Mouse (Mus musculus): ENCODE data around the gene Cadm1. TPM values are rescaled to one million over a fixed set of nuclear protein-coding genes. Genes with fewer than 3 reads are reported as not detected.

Cadm1 gene
- total RNA-seq, 2 experiments from 2014 or later = 3.1 to 4.9 TPM

GRCm38 (mm10) chr9:47565088-47565487, 35.1 kb downstream of the Cadm1 start:
- TF ChIP-seq CTCF (IDR thresholded peaks at IDR 0.05) = no peak
- intact Hi-C loops (cut with DNase I) = no loop called here

DNA sequence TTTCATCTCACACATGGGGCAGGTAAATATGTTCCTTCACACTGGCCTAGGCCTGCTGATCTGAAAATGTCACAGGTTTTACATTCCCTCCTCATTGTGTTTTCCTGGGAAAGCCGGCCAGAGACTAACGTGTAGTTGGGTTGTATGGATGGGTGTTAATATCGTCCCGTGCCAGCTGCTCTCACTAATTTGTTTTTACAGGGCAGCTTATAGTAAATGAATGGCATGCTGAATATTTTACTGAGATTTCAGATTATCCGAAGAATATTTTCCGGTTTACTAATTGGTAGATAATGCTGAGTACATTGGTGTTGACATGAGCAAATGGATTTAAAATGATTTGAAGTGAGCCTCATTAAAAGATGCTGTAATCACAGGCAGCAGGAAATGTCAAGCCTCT, 37.9 kb downstream of the Cadm1 start:
- DNase-seq = no peak
- Histone ChIP-seq H3K27ac (no peak overlapping the region), H3K4me3 (no peak overlapping the region)
- no peak for TF ChIP-seq CTCF (IDR thresholded peaks at IDR 0.05)
- intact Hi-C loops (cut with DNase I) = no loop called here

More at GRCm38 (mm10) chr9:47565088-47565487, 35.1 kb downstream of the Cadm1 start:
- Histone ChIP-seq H3K4me3 (no peak overlapping the region), H3K27ac (no peak overlapping the region)
- DNase-seq = no peak

GRCm38 (mm10) chr9:47570184-47570583, 40.2 kb downstream of the Cadm1 start:
- TF ChIP-seq CTCF (IDR thresholded peaks at IDR 0.05) = no peak
- no peak for DNase-seq
- no peak overlapping the region for H3K27ac ChIP-seq
- H3K4me3 ChIP-seq = no peak overlapping the region
- intact Hi-C loops (cut with DNase I) = no loop called here

- TF ChIP-seq CTCF (IDR thresholded peaks at IDR 0.05) = no peak
- intact Hi-C loops (cut with DNase I) = no loop called here
- DNase-seq = no peak
- Histone ChIP-seq H3K4me3 (no peak overlapping the region), H3K27ac (no peak overlapping the region)
These were observed 41.5 kb downstream of the Cadm1 start for GRCm38 (mm10) chr9:47571461-47571860.

- TF ChIP-seq CTCF (IDR thresholded peaks at IDR 0.05) = no peak
- intact Hi-C loops (cut with DNase I) = no loop called here
- Histone ChIP-seq H3K4me3 (no peak overlapping the region), H3K27ac (no peak overlapping the region)
- no peak for DNase-seq
These were observed 42.2 kb downstream of the Cadm1 start for GRCm38 (mm10) chr9:47572132-47572531.

DNA sequence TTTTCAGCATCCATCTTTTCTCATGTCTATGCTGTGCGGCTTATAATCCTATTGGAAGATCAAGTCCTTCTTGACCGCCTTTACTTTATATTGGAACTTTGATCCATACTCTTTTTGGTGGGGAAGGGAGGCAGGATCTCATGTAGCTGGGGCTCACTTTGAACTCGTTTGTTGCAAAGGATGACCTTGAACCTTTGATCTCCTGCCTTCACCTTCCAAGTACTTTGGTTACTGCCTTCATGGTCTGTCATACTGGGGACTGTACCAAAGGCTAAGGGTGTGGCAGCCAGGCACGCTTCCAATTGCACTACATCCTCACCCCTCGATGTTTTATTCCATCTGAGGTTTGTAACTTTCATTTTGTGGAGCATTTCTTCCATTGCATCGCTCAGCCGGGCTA, 43.5 kb downstream of the Cadm1 start:
- H3K4me3 ChIP-seq = no peak overlapping the region
- no peak for TF ChIP-seq CTCF (IDR thresholded peaks at IDR 0.05)
- no peak for DNase-seq
- intact Hi-C loops (cut with DNase I) = no loop called here
- H3K27ac ChIP-seq = no peak overlapping the region

GRCm38 (mm10) chr9:47574710-47575414, 44.9 kb downstream of the Cadm1 start:
- H3K27ac ChIP-seq = no peak overlapping the region
- no peak for DNase-seq
- intact Hi-C loops (cut with DNase I) = no loop called here

DNA sequence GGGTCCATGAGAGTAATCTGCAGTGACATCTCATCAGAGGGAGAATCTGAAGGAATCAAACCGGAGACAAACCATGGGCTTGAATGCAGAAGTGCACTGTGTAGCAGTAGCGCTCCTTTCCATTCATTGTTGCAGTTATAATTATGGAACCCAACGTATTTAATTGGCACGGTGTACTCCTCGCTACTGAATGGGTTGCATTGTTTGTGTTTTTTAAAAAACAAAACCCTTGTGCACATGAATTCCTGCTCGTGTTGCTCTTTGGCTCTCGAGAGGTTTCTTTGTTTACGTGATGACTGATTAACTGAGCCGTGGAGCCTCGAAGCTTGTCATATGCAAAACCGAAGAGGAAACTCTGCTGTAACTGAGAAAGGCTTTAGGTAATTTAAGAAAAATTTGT, 45.8 kb downstream of the Cadm1 start:
- intact Hi-C loops (cut with DNase I) = no loop called here
- TF ChIP-seq CTCF (IDR thresholded peaks at IDR 0.05) = no peak
- Histone ChIP-seq H3K4me3 (no peak overlapping the region), H3K27ac (no peak overlapping the region)
- DNase-seq = no peak

More at GRCm38 (mm10) chr9:47574710-47575414, 44.9 kb downstream of the Cadm1 start:
- TF ChIP-seq CTCF (IDR thresholded peaks at IDR 0.05) = no peak
- H3K4me3 ChIP-seq = no peak overlapping the region

- TF ChIP-seq CTCF (IDR thresholded peaks at IDR 0.05) = no peak
- intact Hi-C loops (cut with DNase I) = no loop called here
- Histone ChIP-seq H3K4me3 (no peak overlapping the region), H3K27ac (no peak overlapping the region)
- DNase-seq = no peak
These were observed 49.5 kb downstream of the Cadm1 start for GRCm38 (mm10) chr9:47579464-47579863.

DNA sequence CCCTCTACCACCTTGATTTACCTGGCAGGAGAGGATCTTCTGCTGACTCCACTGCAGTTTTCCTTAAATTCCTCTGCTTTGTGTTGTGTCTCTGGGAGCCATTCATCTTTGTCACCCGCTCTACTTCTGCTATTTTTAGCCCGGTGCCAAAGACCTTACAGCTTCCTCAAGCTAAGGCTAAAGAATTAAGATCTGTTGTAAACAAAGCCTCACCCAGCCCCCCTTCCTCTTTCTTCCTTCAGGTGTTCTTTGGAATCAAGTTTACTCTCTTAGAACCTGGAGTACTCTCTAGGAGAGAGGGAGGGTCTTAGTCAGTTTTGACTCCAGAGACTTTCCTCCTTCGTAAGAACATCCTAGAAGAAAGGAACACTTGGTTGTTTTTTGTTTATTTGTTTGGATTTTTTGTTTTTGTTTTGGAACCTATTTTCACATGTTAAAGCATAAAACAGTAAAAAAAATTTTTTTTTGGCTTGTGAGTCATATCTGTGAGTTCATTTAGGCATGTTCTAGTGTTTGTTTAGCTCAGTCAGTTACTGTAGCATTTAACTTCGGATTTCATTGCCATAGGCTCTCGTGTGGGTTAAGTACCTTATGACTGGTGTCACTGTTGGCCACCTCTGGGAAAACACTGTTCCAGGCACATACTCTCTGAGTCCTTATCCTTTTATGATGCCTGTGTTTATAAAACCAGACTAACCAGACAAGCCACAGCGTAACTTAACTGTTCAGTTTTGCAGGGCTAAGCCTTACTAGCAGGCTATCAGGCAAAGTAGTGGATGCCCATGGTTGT, 51.8 kb downstream of the Cadm1 start:
- no peak for TF ChIP-seq CTCF (IDR thresholded peaks at IDR 0.05)
- DNase-seq = no peak
- Histone ChIP-seq H3K4me3 (no peak overlapping the region), H3K27ac (no peak overlapping the region)
- intact Hi-C loops (cut with DNase I) = no loop called here

GRCm38 (mm10) chr9:47583241-47583640, 53.3 kb downstream of the Cadm1 start:
- no peak for DNase-seq
- no peak for TF ChIP-seq CTCF (IDR thresholded peaks at IDR 0.05)
- Histone ChIP-seq H3K27ac (no peak overlapping the region), H3K4me3 (no peak overlapping the region)
- intact Hi-C loops (cut with DNase I) = no loop called here

DNA sequence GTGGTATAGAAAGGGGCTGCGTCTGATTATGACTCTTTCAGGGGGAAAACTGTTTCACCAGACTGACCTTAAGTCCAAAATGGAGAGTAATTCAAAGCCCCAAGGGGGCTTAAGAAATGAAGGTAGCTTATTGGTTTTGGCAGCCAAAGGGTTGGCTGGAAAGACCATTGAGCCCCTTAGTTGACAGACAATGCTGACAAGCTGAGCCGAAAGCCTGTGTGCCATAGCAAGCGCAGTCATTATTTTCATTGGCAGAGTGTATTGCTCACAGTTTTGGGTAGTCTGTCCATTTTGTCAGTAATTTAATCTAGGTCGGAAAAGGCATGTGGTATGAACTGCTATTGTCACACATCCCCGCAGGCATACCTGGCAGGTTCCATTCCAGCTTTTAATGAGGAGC, 56.2 kb downstream of the Cadm1 start:
- DNase-seq = no peak
- no peak overlapping the region for H3K27ac ChIP-seq
- no peak overlapping the region for H3K4me3 ChIP-seq
- no peak for TF ChIP-seq CTCF (IDR thresholded peaks at IDR 0.05)
- intact Hi-C loops (cut with DNase I) = no loop called here

DNA sequence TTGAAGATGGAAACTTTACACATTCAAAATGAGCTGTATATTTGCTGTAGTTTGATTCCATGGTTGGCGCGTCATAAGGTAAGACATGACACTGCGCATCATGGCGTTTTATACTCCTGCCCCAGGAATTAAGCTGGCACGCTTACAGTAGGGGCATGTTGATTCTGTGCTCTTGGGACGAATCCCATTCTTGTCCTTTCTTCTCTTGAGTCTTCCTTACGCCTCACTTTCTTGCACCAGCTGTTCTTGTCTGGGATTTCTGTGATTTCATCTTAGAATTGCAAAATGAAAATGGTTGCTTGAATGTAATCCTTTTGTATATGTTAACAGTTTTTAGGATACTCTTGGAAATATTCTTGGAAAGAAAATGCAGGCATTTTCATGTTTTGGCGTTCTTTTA, 56.9 kb downstream of the Cadm1 start:
- intact Hi-C loops (cut with DNase I) = no loop called here
- DNase-seq = no peak
- TF ChIP-seq CTCF (IDR thresholded peaks at IDR 0.05) = no peak
- no peak overlapping the region for H3K4me3 ChIP-seq
- no peak overlapping the region for H3K27ac ChIP-seq
